Mouse (Mus musculus): Measurements from ENCODE around the gene Bbs7. TPM values are rescaled to one million over a fixed set of nuclear protein-coding genes. Genes with fewer than 3 reads are reported as not detected.
"Not testable (repeated sequence)": the region's sequence is repeated elsewhere in the genome, so short reads cannot be mapped to it uniquely, and the experiment has no call there.

Bbs7 gene
- total RNA-seq (2015; ENCODE audit: low replicate concordance) (1.3 and 3.3 TPM in 2 replicates), total RNA-seq (2017; ENCODE audit: low replicate concordance) (2.6 and 4.2 TPM in 2 replicates)

DNA sequence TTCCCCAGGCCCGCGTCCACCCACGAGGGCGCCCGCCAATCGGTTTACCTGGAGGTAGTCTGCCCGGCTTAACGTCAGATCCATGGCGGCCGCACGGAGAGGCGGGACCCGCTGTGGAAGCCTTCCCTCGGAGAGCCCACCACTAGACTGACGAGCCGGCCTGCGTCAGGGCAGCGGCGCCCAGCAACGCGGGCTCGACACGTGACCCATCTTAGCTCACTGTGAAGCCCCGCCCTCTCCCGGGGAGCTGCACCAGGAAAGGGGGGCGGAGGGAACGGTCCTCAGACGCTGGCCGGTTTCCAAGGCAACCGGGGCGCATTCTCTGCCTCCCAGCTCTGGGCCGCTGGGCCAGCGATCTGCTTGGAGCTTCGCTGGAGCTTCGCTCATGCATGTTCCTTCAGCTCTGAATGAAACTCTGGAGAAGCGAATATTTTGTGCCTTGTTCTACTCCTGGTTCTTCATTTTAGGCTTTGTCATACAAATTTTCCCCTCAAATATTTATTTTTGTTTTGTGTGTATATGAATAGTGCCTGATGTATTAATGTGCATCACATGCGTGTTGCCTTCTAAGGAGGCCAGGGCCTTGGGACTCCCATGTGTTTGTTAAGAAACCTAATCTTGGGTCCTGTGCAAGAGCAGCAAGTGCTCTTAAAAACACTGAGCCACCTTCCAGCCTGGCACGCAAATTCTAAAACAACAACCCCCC, at the start of gene Bbs7:
Bbs7 (minus strand) TSS at position 276 of the 706 bp plus-strand sequence.
- ATAC-seq (replicated peaks; ENCODE audit: low FRiP score, poor library complexity, severe bottlenecking), result peak; percentile 100

DNA sequence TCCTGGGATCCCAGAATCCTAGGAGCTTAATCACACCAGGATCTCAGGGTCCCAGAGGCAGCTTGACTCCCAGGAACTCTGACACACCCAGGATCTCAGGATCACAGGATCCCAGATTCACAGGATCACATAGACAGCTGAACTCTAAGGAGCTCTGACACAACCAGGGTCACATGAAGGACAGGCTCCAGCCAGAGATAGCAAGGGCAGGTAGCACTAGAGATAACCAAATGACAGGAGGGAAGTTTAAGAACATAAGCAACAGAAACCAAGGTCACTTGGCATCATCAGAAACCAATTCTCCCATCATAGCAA, 31.9 kb upstream of the Bbs7 start:
- ATAC-seq (replicated peaks; ENCODE audit: low FRiP score, poor library complexity, severe bottlenecking), result not testable (repeated sequence)

DNA sequence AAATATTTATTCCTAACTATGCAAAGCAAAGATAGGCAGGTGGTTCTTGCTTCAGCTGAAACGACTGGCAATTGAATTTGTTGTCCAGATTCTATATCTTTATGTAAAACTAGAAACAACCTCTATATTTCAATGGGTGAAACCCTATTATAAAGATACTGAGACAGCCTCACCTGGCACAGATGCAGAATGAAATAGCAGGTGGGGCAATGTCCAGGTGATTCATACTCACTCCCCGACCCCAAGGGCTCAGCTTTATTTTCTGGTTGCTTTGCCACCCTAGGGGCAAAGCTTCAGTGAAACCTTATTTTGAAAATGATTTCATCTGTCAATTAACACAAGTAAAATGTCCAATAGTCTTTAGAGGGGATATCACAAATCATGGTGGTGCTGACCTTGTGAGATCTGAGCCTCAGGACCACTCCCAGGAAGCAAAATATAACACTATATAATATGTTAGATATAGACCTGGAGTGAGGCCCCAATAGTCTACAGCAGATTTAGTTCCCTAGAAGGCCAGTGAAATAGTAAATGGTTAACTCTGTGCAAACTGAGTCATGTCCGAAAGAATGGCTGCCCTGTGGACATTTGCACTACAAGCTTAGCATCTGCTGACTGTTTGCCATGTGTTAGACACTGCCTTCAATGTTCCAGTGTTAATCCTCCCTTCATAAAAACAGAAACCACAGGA, 31.4 kb upstream of the Bbs7 start:
- ATAC-seq (replicated peaks; ENCODE audit: low FRiP score, poor library complexity, severe bottlenecking), result no peak

DNA sequence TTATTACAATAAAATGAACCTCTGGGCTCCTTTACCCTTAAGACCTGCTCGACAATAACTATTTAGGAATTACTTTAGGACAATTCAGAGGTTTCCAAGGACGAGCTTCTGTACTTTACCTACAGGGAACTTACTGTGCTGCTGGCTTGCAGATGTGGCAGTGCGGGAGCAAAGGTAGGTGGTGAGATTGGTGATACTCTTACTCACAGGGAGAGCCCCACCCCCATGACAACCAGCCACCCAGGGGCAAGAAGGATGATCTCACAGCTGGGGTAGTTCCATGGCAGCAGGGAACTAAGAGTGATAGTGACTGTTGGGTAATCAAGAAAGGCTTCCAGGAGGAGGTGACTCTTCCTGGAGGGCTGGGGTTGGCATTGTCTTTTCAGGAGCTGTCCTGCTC, 30.1 kb upstream of the Bbs7 start:
- ATAC-seq (replicated peaks; ENCODE audit: low FRiP score, poor library complexity, severe bottlenecking), result no peak

DNA sequence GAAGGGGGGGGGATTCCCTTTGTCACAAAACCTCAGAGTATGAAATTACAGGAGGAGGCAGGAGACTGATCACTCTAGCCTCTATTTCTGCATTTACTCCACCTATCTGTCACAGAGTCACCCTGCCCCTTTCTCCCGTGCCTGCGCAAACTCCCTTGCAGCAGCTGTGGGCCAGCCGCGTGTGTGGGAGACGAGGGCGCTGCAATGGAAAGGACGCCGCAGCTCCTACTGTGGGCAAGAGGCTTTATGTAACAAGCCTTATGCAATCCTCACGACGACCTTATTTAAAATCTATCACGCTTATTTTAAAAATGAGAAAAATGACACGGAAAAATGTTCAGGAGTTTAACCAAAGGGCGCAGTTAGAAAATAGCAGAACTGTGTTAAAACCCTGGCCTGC, 29.5 kb upstream of the Bbs7 start:
- ATAC-seq (replicated peaks; ENCODE audit: low FRiP score, poor library complexity, severe bottlenecking), result no peak

DNA sequence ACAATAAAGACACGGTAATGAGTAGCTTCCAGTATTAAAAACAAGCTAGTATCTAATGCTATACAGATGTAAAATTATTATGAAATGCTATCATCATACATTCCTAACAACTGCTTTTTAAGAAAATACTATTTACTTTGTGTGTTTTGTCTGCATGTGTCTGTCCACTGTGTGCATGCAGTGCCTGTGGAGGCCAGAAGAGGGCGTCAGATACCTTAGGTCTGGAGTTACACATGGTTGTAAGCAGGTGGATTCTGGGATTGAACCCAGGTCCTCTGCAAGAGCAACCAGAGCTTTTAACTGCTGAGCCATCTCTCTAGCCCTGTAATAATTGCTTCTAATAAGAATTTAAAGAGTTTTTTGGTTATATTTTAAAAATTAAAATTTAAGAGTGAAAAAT, 27.5 kb upstream of the Bbs7 start:
- ATAC-seq (replicated peaks; ENCODE audit: low FRiP score, poor library complexity, severe bottlenecking), result no peak

DNA sequence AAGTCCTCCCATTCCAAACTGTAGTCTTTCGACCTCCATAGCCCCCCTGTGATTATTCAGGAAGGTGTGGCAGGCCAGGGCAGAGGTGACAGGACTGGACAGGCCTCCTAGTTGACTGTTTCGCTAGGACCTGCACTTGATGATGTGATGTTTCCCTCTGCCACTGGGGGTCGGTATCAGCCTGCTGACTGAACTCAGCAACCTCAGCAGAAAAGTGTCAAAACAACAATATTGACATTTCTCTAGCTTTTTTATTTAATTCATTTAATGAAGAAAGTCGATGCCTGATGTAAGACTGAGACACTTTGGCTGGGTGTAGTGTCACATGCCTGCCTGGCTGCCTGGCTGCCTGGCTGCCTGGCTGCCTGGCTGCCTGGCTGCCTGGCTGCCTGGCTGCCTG, 22.2 kb upstream of the Bbs7 start:
- ATAC-seq (replicated peaks; ENCODE audit: low FRiP score, poor library complexity, severe bottlenecking), result no peak

DNA sequence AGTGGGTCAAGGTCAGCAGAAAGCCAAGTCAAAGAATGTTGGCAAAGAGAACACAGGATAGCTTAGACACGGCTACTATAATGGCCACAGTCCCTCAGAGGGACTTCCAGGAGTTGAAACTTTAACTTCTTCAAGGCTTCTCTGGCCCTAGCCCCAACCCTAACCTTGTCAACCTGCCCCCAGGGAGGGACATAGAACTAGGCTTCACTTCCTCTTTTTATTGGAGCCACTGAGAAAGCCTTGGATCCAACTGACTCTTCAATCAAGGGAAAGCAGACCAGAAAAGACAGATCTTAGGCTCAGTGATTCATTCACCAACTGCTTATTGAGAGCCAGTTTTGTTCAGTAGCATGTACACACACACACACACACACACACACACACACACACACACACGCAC, 13.5 kb upstream of the Bbs7 start:
- ATAC-seq (replicated peaks; ENCODE audit: low FRiP score, poor library complexity, severe bottlenecking), result no peak

DNA sequence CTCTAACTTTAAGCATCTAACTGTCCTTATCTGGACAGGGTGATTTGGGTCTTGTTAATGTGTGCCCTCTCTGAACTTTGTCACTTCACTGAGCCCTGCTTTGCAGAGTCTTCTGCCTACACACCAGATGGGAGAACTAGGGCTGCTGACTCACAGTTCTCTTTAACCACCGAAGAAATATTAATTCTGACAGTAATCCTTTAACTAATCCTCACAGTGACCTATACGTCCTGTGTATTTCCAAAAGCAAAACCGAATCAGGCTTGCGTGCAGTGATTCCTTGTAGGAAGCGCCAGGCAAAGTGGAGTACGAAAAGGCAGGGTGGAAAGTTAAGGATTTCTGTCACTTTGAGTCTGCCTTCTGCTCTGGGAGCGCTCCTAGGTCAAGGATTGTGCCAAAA, 4.9 kb upstream of the Bbs7 start:
- ATAC-seq (replicated peaks; ENCODE audit: low FRiP score, poor library complexity, severe bottlenecking), result no peak

DNA sequence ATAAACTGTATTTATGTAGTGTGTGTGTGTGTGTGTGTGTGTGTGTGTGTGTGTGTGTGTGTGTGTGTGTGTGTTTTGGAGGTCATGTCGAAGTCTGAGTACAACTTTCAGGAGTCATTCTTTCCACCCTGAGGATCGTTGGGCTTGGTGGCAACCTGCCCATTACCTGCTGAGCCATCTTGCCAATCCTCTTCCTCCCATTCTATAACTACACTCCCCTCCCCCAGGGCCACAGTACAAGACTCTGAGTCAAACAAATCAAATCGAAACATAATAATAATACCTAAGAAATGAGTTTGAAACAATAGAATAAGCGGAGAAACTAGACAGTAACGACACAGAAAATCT, 605 bp upstream of the Bbs7 start:
- no peak for ATAC-seq (replicated peaks; ENCODE audit: low FRiP score, poor library complexity, severe bottlenecking)

DNA sequence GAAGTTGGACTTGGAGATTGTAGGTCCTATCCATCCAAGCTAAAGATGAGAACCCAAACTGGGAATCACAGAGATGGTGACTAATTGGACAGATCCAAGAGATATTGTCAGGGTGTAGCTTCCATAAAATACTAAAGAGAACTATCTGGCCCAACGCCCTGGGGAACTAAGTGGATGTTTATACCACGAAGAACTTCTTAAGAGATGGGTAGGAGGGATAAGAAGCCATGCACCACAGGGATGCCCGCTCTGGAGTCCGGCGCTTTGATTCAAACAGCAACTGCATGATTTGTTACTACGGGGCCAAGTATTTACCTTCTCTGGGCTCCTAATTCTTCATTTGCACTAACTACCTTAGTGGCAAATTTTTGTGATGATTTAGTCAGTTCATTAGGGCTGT, 590 bp downstream of the Bbs7 start:
- ATAC-seq (replicated peaks; ENCODE audit: low FRiP score, poor library complexity, severe bottlenecking), result no peak

DNA sequence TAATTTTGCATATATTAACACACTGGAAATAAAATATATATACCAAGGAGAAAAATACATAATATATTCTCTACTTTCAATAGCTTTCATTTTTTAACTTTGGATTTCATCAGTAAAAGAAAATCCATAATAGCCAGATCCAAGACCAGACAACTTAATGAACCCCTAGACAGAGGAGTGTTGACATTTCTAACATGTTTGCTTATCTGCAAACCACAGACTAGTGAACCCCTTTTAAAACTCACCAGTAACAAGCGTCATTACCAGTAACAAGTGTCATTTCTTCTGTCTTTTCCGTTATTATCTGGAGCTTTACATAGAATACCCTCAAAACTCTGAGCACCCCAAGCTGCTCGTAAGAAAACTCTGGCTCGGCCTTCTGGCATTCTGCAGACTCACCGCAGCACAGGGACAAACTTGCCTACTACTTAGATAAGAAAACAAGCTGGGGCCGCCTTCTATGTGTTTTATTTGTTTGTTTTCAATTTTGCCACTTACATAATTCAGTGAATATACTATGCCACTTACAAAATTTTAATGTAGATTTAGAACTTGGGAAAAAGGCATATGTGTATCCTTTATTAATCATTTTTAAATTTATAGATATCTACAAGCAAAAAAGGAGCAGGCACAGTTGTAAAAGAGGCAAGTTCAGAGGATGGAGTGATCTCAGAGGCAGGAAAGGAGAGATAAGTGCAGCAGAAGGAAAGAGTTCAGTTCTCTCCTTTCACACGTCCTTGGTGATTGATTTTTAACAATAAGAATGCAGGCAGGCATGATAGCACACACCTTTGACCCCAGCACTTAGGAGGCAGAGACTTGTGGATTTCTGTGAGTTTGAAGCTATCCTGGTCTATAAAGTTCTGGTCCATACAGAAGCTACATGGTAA, 7.1 kb downstream of the Bbs7 start:
- peak; percentile 91 for ATAC-seq (replicated peaks; ENCODE audit: low FRiP score, poor library complexity, severe bottlenecking)

DNA sequence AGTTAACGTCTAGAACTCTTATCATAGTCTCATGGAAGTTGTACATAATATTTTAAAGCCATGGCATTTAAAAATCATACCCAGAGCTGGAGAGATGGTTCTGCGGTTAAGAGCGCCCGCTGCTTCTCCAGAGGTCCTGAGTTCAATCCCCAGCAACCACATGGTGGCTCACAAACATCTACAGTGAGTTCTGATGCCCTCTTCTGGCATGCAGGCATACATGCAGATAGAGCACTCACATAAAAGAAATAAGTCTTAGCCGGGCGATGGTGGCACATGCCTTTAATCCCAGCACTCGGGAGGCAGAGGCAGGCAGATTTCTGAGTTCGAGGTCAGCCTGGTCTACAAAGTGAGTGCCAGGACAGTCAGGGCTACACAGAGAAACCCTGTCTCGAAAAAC, 13.5 kb downstream of the Bbs7 start:
- ATAC-seq (replicated peaks; ENCODE audit: low FRiP score, poor library complexity, severe bottlenecking), result not testable (repeated sequence)

DNA sequence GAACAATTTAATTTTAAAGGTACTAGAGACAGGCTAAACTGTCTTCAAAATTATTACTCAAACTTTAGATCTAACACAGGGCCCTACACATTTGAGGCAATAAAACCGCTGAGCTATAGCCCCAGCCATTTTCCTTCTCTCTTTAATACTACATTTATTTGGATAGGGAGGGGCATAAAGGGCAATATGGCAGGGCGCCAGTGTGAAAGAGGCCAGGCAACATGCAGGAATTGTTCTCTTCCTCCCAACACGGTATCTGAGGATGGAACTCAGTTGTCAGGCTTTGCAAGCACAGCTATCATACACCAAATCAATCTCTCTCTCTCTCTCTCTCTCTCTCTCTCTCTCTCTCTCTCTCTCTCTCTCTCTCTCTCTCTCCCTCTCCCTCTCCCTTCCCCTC, 14.5 kb downstream of the Bbs7 start:
- no peak for ATAC-seq (replicated peaks; ENCODE audit: low FRiP score, poor library complexity, severe bottlenecking)

DNA sequence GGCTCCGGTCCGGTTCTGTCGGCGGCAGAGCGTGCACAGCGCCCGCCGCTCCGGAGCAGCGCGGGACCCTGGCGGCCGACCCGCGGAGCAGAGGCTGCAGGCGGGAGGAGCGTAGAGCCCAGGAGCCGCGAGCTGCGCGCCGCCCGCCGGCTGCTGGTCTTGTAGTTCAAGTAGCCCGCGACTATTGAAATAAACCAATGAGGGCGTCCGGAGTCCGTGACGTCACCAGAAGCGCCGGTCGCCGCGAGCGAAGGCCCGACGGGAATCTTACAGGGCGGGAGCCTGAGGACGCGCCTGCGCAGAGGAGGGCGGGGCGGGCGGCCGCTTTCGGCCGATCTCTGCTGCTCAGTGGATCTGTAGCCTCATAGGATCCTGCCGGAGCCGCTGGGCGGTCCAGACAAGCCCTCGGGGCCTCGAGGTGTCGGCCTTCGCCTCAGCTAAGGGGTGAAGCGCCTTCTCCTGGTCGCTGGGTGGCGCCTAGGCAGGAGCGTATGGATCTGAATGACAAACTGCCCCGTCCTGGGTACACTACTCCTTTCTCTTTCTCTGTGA, 41.4 kb downstream of the Bbs7 start, which contains the start of gene Ccna2:
Ccna2 (minus strand) TSS at position 324 of the 552 bp plus-strand sequence.
- peak; percentile 92 for ATAC-seq (replicated peaks; ENCODE audit: low FRiP score, poor library complexity, severe bottlenecking)

DNA sequence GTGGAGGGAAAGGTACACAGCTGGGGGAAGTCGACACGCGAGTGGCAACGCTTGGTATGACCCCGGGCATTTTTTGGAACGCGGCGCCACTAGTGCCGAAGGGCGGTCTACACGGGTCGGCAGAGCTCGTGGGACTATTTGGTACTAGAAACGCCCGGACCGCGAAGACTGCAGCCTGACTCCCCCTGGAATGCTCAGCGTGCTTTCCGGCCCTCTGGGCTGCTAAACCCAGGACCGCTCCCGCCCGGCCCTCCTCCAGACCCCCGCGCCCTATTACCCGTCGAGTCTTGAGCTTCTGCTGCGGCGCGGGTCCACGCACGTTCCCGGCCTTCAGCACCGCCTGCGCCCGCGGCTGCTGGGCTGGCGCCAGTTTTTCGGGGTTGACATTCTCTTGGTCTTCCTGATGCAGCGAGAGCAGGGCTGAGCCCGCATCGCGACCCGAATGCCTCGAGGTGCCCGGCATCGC, 41.9 kb downstream of the Bbs7 start:
- ATAC-seq (replicated peaks; ENCODE audit: low FRiP score, poor library complexity, severe bottlenecking), result no peak

DNA sequence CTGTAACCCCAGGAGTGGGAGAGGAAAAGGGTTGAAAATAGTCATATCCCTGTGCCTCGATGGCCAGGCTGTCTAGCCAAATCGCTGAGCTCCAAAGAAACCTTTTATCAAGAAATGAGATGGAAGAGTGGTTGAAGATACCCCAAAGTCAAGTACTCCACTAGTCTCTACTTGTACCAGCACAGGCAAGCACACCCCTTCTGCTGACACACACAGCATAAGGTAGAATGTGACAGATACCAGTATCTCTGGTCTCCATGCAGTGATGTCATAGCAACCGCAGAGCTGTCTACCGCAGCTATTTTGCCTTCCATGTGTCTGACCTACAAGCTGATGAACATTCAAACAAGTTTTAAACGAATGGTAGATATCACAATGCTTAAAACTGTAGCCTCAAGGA, 43.4 kb downstream of the Bbs7 start:
- peak; percentile 80 for ATAC-seq (replicated peaks; ENCODE audit: low FRiP score, poor library complexity, severe bottlenecking)

DNA sequence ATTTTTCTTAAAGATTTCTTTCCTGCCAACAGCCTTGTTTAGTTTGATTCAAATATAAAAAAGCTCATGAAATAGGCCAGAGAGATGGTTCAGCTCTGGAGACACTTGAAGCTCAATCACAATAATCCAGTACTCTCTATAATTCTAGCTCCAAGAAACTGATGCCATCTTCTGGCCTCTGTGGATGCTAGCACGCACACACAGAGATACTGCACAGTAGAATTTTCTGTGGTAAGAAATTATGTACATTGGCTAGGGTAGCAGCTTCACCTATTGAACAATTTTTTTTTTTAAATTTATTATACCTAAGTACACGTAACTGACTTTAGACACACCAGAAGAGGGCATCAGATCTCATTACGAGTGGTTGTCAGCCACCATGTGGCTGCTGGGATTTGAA, 49.6 kb downstream of the Bbs7 start:
- no peak for ATAC-seq (replicated peaks; ENCODE audit: low FRiP score, poor library complexity, severe bottlenecking)

DNA sequence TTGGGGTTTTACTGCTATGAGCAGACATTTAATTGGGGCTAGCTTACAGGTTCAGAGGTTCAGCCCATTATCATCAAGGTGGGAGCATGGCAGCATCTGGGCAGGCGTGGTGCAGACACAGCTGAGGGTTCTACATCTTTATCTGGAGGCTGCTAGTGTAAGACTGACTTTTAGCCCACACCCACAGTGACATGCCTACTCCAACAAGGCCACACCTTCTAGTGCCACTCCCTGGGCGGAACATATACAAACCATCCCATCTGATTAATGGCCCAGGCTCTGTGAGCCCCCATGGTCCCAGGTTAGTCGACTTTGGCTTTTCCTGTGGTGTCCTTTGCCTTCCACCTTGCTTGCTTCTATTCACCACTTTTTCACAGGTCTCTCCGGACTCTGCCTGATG, 53.7 kb downstream of the Bbs7 start:
- peak; percentile 91 for ATAC-seq (replicated peaks; ENCODE audit: low FRiP score, poor library complexity, severe bottlenecking)

DNA sequence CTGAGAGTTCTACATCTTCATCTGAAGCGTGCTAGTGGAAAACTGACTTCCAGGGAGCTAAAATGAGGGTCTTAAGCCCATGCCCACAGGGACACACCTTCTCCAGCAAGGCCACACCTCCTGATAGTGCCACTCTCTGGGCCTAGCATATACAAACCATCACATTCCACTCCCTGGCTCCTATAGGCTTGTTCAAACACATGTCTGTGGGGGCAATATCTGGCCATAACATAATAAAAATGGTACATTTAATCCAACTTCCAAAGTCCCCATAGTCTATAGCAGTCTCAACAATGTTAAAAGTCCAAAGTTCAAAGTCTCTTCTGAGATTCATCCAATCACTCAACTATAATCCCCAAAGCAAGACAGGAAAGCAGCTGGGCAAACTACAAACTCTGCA, 55.7 kb downstream of the Bbs7 start:
- no peak for ATAC-seq (replicated peaks; ENCODE audit: low FRiP score, poor library complexity, severe bottlenecking)
